Comparison of ENCODE assay signal across 11 mouse cellular contexts in the genomic region with DNA sequence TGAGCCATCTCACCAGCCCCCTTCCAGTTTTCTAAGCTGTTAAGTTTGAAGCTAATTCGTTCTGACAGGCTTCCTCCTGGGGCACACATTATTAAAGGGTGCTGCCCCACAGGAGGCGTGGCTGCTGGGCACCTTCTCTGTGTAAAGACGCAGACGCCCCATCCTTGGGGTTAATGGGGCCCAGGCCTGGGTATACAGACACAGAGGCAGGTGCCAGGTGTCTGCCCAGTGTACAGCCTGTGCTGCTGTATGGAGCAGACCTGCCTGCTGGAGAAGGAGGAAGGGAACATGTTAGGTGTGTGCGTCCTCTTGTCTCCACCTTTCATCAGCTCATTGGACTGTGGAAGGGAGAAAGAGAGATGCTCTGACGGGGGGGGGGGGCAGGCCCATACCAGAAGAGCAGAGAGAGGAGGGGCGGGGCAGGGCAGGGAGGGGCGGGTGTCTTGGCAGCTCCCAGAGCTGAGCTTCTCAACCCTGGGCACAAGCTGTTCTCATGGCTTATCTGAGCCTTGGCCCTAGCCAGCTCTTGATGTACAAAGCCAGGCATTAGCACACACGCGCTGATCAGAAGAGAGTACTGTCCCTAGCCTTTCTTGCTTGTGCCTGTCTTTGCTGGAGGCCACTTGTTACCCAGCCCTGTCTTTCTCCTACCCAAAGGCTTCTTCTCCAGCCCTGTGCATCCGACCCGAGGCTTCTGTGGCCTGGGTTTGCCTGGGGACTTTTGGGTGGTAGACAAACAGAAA. TPM values are rescaled to one million over a fixed set of nuclear protein-coding genes. Genes with fewer than 3 reads are reported as not detected.
DNase-seq lines count a peak whose midpoint lies in the region; ATAC-seq and TF ChIP-seq lines count a peak whose summit lies in the region.
"Had no signal": no experiment of that assay in that cellular context is flagged by ENCODE, and none has a peak within 500 bp of the region (broad histone marks: within the 10 kb centered on the region; RNA-seq: fewer than 3 reads in every experiment).

No protein-coding gene starts in this region.

- no peak for TF ChIP-seq EP300 in heart, postnatal 0 days (IDR thresholded peaks at IDR 0.05; ENCODE audit: low read depth)

- no peak overlapping the region for H3K9ac ChIP-seq in heart, postnatal 0 days (replicated peaks; ENCODE audit: low read depth, low read length)
- no peak overlapping the region for H3K9ac ChIP-seq in heart, embryonic 12.5 days
- H3K9ac ChIP-seq: forebrain, embryonic 12.5 days; heart, embryonic 15.5 days had no signal

- DNase-seq in heart, postnatal 0 days (ENCODE audit: low spot score) = peak; percentile 52
- DNase-seq in NIH3T3 (ENCODE audit: low read depth) = peak; percentile 57
- DNase-seq in cerebellum, adult 9-10 months = peak; percentile 77
- no peak for DNase-seq in thymus, postnatal 10 days (ENCODE audit: low spot score in 2 of 2)
- DNase-seq in layer of hippocampus, adult 9-10 months (ENCODE audit: low spot score) = no peak

- peak; percentile 90 for ATAC-seq in heart, postnatal 0 days (ENCODE audit: insufficient read depth, low read depth)
- no peak for ATAC-seq in heart, embryonic 12.5 days (ENCODE audit: insufficient number of reproducible peaks, low FRiP score)
- peak; percentile 72 for ATAC-seq in megakaryocyte-erythroid progenitor cell, adult 5-6 weeks (replicated peaks; ENCODE audit: low FRiP score, low TSS enrichment, poor library complexity, severe bottlenecking)
- no peak for ATAC-seq in CD4-positive, CD25-positive, alpha-beta regulatory T cell, adult 4 months

- H3K4me2 ChIP-seq in heart, postnatal 0 days (ENCODE audit: low read depth, low read length) = no peak overlapping the region
- H3K4me2 ChIP-seq in heart, embryonic 12.5 days = no peak overlapping the region
- H3K4me2 ChIP-seq: forebrain, embryonic 12.5 days; heart, embryonic 15.5 days had no signal

- TF ChIP-seq CTCF in heart, postnatal 0 days (IDR thresholded peaks at IDR 0.05; ENCODE audit: low read depth) = no peak

- no peak overlapping the region for H3K4me3 ChIP-seq in heart, postnatal 0 days (ENCODE audit: low read depth, low read length)
- H3K4me3 ChIP-seq in heart, embryonic 12.5 days = no peak overlapping the region
- H3K4me3 ChIP-seq: forebrain, embryonic 12.5 days; heart, embryonic 15.5 days had no signal

- H3K27ac ChIP-seq in heart, postnatal 0 days (ENCODE audit: low read depth) = peak overlapping the region; percentile 28; the same call in 1 of the 2 replicates
- H3K27ac ChIP-seq in heart, embryonic 12.5 days (ENCODE audit: poor library complexity, severe bottlenecking) = no peak overlapping the region
- H3K27ac ChIP-seq: forebrain, embryonic 12.5 days; heart, embryonic 15.5 days; kidney, postnatal 0 days had no signal

- H3K36me3 ChIP-seq in heart, postnatal 0 days (replicated peaks; ENCODE audit: control insufficient read depth, insufficient read depth, low read length) = no peaks in the 10 kb centered on the region
- H3K36me3 ChIP-seq in heart, embryonic 12.5 days = no peaks in the 10 kb centered on the region
- H3K36me3 ChIP-seq: forebrain, embryonic 12.5 days; heart, embryonic 15.5 days had no signal

- no peaks in the 10 kb centered on the region for H3K27me3 ChIP-seq in heart, postnatal 0 days (ENCODE audit: control insufficient read depth, insufficient read depth, low read length)
- peaks cover 20% of the 10 kb centered on the region; the same call in 1 of the 2 replicates for H3K27me3 ChIP-seq in heart, embryonic 12.5 days (replicated peaks)

- 53% methylated on average over 12 of the region's 12 CpGs for WGBS in heart, postnatal 0 days
- 69% methylated on average over 12 of the region's 12 CpGs for WGBS in heart, embryonic 12.5 days

- no peaks in the 10 kb centered on the region for H3K9me3 ChIP-seq in heart, postnatal 0 days (replicated peaks; ENCODE audit: control insufficient read depth, low read length)
- H3K9me3 ChIP-seq in heart, embryonic 12.5 days (replicated peaks) = no peaks in the 10 kb centered on the region; the same call in 1 of the 2 replicates
- H3K9me3 ChIP-seq: forebrain, embryonic 12.5 days; heart, embryonic 15.5 days had no signal

- H3K4me1 ChIP-seq in heart, postnatal 0 days (ENCODE audit: control insufficient read depth, insufficient read depth) = 0 out of 2 replicates have a peak, but pooled peaks cover 4% of the 10 kb centered on the region
- H3K4me1 ChIP-seq in heart, embryonic 12.5 days (replicated peaks) = no peaks in the 10 kb centered on the region
- H3K4me1 ChIP-seq: forebrain, embryonic 12.5 days had no signal

RNA-seq across cellular contexts. Expression of a gene that starts 32.6 kb away (rescaled TPM):
- 9.4 and 16.0 TPM in 2 replicates for total RNA-seq in heart, postnatal 0 days (2014; rRNA removed; ENCODE audit: low replicate concordance)
- polyA plus RNA-seq in heart, postnatal 0 days (2015; fragmentation: Nextera tagmentation; extraction: Ambion mirVana) = 13.1 and 13.9 TPM in 2 replicates
- 27.7 and 28.2 TPM in 2 replicates for polyA plus RNA-seq in heart, embryonic 12.5 days (2016; fragmentation: Nextera tagmentation; extraction: Ambion mirVana)
- total RNA-seq in megakaryocyte-erythroid progenitor cell, adult 5-6 weeks (2014; fragmentation: Nextera tagmentation) = 45.6 and 50.3 TPM in 2 replicates
- 36.1 and 42.6 TPM in 2 replicates for total RNA-seq in megakaryocyte-erythroid progenitor cell, adult 5-6 weeks (2017)
- polyA plus RNA-seq in CD4-positive, CD25-positive, alpha-beta regulatory T cell, adult 4 months (2017; shearing (Covaris generic)) = 10 to 100 TPM; 28.0 to 40.9 TPM

RNA-seq across cellular contexts. Expression of a gene that starts 45.5 kb away (rescaled TPM):
- 24.7 and 27.1 TPM in 2 replicates for total RNA-seq in heart, postnatal 0 days (2014; rRNA removed; ENCODE audit: low replicate concordance)
- 5.8 and 7.1 TPM in 2 replicates for polyA plus RNA-seq in heart, postnatal 0 days (2015; fragmentation: Nextera tagmentation; extraction: Ambion mirVana)
- polyA plus RNA-seq in heart, embryonic 12.5 days (2016; fragmentation: Nextera tagmentation; extraction: Ambion mirVana) = 22.3 and 24.6 TPM in 2 replicates
- 78.1 and 90.0 TPM in 2 replicates for total RNA-seq in megakaryocyte-erythroid progenitor cell, adult 5-6 weeks (2014; fragmentation: Nextera tagmentation)
- total RNA-seq in megakaryocyte-erythroid progenitor cell, adult 5-6 weeks (2017) = 23.6 and 43.1 TPM in 2 replicates
- 1 to 10 TPM; 1.8 to 3.3 TPM for polyA plus RNA-seq in CD4-positive, CD25-positive, alpha-beta regulatory T cell, adult 4 months (2017; shearing (Covaris generic))

Comparison
In these comparisons a context has a peak if more than half of its experiments do, and no peak if none do; other contexts are left out.
1. ATAC-seq: peak in heart, postnatal 0 days (single experiment) and megakaryocyte-erythroid progenitor cell, adult 5-6 weeks (single experiment); none in heart, embryonic 12.5 days (single experiment) and CD4-positive, CD25-positive, alpha-beta regulatory T cell, adult 4 months (single experiment).
2. DNase-seq: peak in heart, postnatal 0 days (single experiment), NIH3T3 (single experiment) and cerebellum, adult 9-10 months (single experiment); none in thymus, postnatal 10 days (0 of 2) and layer of hippocampus, adult 9-10 months (single experiment).